Mouse (Mus musculus): ENCODE results near the gene Hirip3.
"Not testable (repeated sequence)": the region's sequence is repeated elsewhere in the genome, so short reads cannot be mapped to it uniquely, and the experiment has no call there.

The Hirip3 gene

GRCm38 (mm10) chr7:126856741-126857420, 4.9 kb upstream of the Hirip3 start:
- no peak for DNase-seq

- DNase-seq, result no peak
Observed at GRCm38 (mm10) chr7:126860987-126861386, 785 bp upstream of the Hirip3 start.

- peak; percentile 93 for DNase-seq
Observed at GRCm38 (mm10) chr7:126862147-126862784, 494 bp downstream of the Hirip3 start, which contains the start of gene Ino80e. Gene Ino80e, minus strand, starts transcription at chr7:126862377.

DNA sequence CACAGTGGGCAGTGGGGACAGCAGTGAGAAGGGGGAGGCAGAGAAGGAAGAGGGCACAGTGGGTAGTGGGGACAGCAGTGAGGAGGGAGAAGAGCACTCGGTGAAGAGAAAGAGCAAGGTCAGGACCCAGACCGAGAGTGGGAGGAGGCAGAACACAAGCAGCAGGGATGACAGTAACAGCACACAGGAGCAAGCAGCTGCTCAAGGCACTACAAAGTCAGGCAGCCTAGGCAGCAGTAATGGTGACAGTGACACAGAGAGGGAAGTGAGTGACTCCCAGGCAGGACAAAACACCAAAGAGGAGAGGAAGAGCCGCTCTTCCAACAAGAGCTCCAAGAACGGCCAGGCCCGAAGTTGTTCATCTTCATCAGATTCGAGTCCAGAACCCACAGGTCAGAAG, 2.0 kb downstream of the Hirip3 start:
- no peak for DNase-seq

GRCm38 (mm10) chr7:126867534-126867933, 5.8 kb downstream of the Hirip3 start:
- DNase-seq, result no peak

- no peak for DNase-seq
Observed at GRCm38 (mm10) chr7:126868003-126868402, 6.2 kb downstream of the Hirip3 start.

- DNase-seq, result no peak
Observed at GRCm38 (mm10) chr7:126869780-126870519, 8.2 kb downstream of the Hirip3 start.

- no peak for DNase-seq
Observed at GRCm38 (mm10) chr7:126870520-126870891, 8.7 kb downstream of the Hirip3 start.

DNA sequence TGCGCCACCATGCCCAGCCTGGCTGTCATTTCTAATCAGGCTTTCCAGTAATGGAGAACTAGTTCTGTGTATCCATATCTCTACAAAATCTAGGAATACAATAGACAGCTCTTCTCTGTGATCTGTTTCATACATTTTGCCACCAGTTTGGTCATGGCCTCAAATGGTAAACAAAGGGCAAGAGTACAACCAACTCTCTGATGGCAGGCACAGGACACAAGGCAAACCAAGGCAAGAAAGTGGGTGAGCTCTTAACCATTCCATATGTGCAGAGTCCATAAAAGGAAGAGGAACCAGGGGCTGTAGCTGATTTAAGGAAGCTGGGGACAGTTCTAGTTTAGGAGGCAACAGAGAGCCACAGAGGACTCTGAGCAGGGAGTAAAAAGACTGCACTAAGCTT, 15.5 kb downstream of the Hirip3 start:
- no peak for DNase-seq

GRCm38 (mm10) chr7:126881040-126881439, 19.3 kb downstream of the Hirip3 start:
- DNase-seq, result no peak

DNA sequence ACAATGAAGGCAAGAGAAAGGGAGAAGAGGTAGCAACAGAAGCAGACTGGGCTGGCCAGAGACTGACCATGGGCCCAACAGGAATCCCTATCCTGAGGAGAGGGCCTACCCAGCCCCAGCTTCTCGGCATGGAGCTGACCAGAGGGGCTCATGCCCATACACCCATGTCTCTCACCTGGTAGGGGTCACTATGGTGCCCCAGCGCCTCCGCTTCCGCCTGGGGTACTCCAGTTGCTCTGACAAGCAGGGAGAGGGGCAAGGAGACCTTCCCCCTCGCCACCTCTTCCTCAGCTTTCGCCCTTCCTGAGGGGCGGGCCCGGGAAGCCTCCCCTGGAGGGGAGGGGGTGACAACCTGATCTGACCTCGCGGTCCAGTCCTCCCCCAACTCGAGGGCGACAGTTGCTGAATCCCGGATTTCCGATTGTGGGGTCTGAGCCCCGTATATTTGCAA, 22.0 kb downstream of the Hirip3 start:
- DNase-seq, result no peak

DNA sequence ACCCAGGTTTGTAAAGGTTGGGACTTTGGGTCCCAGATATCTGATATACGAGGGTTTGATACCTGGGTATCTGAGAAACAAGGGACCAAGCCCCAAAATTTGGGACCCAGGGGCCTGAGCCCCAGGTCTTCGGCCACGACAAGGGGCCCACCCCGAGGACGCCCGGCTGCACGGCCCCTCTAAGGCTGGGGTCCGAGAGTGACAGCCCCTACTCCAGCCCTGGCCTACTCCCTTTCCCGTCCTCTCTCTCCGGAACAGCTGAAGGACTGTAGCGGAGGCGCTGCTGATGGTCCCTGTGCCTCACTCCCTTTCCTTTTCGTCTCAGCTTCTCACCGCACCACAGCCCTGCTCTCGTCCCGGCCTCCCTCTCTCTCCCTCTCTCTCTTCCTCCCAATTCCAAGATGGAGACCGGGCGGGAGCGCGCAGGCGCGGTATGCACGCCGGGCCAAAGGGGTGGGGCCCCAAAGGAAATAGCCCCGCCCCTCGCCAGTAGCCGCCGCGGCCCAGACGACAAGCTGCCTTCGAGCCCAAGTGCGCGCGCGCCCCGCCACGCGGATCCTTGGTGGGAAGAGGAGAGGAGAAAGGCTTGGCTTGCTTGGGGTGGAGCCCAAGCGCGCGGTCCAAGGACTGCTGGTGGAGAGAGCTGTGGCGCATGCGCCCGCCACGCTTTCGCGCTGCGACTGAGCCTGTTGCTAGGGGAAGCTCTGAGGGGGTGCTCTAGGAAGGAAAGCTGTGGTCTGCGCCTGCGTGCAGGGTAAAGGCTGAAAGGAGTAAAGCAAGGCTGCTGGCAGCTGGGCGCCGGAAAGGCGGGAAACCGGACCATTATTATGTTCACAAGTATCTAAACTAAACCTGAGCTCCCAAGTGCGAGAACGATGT, 22.8 kb downstream of the Hirip3 start, which contains the start of gene Taok2:
TSS of gene Taok2 (minus strand) at position 418 of the 879 bp plus-strand sequence.
- peak; percentile 99 for DNase-seq

- DNase-seq, result no peak
Observed at GRCm38 (mm10) chr7:126887281-126887680, 25.5 kb downstream of the Hirip3 start.

- DNase-seq, result no peak
Observed at GRCm38 (mm10) chr7:126888852-126889251, 27.1 kb downstream of the Hirip3 start.

GRCm38 (mm10) chr7:126896912-126897311, 35.1 kb downstream of the Hirip3 start:
- DNase-seq, result no peak

- peak; percentile 70 for DNase-seq
Observed at GRCm38 (mm10) chr7:126897390-126898101, 35.8 kb downstream of the Hirip3 start.

DNA sequence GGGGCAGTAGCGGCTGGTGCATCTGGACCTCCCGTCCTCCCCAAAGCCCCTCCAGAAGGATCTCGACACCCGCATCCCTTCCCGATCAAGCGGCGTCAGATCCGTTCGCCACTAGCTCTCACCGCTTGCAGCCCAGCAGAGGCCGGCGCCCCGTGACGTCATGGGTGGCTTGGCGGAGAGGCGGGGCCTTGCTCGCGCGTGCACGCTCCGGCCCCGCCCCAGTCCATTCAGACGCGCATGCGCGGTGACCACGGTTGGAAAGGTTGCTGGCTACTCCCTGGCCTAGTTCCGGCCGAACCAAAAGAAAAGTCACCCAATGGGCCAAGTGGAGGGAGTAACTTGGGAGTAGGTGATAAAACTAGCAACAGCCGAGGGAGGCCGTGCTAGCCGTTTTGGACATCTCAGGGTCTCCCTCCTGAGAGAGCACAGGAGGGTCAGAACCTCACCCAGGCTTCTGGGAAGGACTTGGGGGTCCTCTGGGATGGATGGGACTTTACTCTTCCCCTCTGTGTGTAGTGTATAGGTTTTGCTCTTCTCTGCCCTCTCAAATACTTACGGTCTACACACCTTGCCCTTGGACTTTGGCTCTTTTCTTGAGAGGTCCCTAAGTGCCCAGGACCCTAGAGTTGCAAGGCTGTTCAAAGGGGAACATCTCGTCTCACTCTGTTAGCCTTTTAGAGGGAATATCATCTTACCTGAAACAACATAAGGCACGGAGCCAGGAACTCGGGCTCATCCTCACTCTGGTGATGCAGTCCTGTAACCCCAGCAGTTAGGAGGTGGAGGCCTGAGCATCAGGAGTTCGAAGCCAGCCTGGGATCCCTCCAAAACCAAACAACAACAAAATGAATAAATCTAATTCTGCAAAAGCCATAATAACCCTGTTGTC, 36.6 kb downstream of the Hirip3 start:
- DNase-seq, result peak; percentile 94

DNA sequence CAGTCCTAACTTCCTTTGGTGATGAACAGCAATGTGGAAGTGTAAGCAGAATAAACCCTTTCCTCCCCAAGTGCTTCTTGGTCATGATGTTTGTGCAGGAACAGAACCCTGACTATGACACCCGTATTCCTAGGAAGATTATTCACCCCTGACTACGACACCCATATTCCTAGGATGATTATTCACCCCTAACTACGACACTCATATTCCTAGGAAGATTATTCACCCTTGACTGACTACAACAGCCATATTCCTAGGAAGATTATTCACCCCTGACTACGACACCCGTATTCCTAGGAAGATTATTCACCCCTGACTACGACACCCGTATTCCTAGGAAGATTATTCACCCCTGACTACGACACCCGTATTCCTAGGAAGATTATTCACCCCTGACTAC, 38.0 kb downstream of the Hirip3 start:
- not testable (repeated sequence) for DNase-seq

DNA sequence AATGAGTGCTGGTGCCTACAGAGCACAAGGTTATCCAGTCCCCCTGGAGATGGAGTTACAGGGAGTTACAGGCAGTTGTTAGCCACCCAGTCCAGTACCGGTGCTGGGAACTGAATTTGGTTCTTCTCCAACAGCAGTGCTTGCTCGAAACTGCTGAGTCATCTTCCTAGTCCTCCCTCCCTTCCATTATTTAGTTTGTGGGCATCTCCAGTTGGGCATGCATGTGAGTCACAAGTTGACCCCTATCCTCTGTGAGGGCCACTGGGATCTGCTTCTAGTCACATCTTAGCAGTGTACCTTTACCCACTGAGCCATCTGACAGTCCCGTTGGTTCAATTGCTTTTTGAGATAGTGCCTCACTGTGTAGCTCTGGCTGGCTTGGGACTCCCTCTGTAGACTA, 43.8 kb downstream of the Hirip3 start:
- no peak for DNase-seq

DNA sequence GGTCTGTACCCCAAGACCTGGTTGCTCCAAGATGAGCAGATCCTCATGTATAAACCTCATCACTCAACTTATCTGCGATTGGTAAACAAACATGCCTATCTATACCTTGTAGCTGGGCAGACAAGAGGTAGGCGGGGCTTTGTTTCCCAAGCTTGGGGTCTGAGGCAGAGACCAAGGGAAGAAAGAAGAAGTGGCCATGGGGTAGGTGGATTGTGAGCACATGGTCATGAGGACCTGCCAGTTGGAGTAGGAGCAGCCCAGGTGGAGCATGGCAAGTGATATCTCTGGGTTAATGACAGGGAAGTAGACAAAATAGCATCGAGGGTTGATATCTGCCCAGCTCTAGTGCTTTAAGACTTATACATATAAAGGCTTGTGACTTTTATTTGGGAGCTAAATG, 53.1 kb downstream of the Hirip3 start:
- DNase-seq, result no peak
